Mouse (Mus musculus): ENCODE measurements around the gene Gdf7. TPM values are rescaled to one million over a fixed set of nuclear protein-coding genes. Genes with fewer than 3 reads are reported as not detected.
A peak's percentile ranks its signal among the peaks of the same experiment; 100 is the strongest.

Gdf7 gene
- polyA plus RNA-seq, 1 experiment from 2014 or later, result 0.80 TPM

DNA sequence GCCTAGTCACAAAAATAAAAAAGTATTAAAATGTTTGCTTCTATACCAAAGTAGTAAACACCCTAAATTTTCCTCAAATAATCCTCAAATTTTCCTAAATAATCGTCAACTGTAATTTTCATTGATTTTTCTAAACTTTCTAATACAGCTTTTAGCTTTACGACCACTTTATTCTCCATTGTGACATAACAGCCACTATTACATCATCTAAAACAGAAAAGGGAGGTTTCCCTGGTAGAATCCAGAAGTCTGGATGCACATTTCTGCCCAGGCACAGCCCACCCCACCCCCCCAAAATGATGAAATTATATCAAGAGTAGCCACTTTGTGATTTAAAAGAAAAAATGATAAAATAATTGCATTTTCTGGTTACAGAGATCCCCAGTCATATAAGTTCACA lies 5.6 kb downstream of the Gdf7 start:
- H3K9ac ChIP-seq (replicated peaks), result no peak overlapping the region
- no peak overlapping the region for H3K27ac ChIP-seq
- peaks cover 36% of the 10 kb centered on the region for H3K4me1 ChIP-seq (replicated peaks)
- peaks cover 83% of the 10 kb centered on the region for H3K27me3 ChIP-seq
- no peaks in the 10 kb centered on the region for H3K9me3 ChIP-seq
- no peak overlapping the region for H3K4me2 ChIP-seq
- H3K36me3 ChIP-seq, result no peaks in the 10 kb centered on the region
- H3K4me3 ChIP-seq (replicated peaks), result no peak overlapping the region
- WGBS, result 78% methylated on average over 2 of the region's 2 CpGs
- no peak for ATAC-seq (ENCODE audit: insufficient number of reproducible peaks, insufficient read depth, low FRiP score, low TSS enrichment, low read depth)

DNA sequence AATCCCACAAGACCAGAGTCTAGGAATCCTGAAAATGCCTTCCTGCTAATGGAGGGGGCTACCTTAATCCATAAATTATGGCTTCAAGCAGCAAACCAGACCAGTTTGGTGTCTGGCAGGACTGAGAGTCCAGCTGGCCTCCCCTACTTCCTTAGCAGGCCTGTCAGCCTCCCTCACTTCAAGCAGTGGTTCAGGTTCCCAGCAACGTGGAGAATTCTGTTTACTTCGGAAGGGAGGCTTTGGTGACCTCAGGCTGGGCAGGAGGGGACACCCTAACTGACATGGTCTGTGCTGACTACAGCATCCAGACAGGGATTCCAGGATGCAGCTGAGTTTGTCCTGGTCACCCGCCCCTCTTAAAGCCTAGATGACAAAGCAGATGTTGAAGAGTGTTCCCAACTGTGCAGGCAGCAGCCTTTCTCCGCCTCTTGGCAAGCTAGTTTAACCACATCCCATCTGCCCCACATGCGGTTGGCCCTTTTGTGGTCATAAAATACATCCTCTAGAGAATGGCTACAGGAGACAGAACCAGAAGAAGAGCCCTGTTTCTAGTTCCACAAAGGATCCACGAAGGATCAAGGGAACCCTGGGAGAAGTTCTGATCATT lies 6.3 kb downstream of the Gdf7 start:
- H3K27me3 ChIP-seq, result peaks cover 76% of the 10 kb centered on the region
- no peaks in the 10 kb centered on the region for H3K36me3 ChIP-seq
- 40% methylated on average over 6 of the region's 6 CpGs for WGBS
- no peak overlapping the region for H3K27ac ChIP-seq
- no peak overlapping the region for H3K4me2 ChIP-seq
- peaks cover 34% of the 10 kb centered on the region for H3K4me1 ChIP-seq (replicated peaks)
- H3K4me3 ChIP-seq (replicated peaks), result no peak overlapping the region
- H3K9ac ChIP-seq (replicated peaks), result no peak overlapping the region
- ATAC-seq (ENCODE audit: insufficient number of reproducible peaks, insufficient read depth, low FRiP score, low TSS enrichment, low read depth), result no peak
- no peaks in the 10 kb centered on the region for H3K9me3 ChIP-seq

DNA sequence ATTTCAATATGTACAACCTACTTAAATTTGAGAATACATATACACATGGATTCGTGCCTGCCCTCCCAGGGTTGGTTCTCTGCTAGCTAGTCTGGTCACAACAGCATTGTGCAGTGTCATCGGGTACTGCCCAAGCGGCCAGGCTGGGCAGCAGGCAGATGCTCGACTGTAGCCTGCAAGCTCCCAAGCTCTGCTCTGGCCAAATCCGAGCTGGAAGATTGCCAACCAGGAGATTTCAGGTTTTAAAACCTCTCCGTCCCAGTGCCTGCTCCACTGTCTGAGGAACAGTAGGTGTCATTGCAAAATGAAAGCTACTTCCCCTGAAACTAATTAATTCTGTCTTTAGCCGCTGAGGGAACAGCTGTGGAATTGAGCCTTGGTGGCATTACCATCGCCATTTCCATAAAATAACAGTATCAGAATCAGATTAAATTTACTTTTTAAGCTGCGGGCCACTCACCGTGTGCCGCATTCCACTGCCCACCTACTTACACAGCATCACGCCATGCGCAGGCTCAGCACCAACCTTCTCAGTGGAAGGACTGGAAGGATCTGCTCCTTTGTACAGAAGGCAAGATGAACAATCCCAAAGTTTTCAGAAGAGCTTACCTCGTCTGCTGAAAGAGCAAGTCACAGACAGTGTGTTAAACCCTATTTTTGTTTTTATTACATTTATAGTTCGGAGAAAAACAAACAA lies 10.4 kb downstream of the Gdf7 start:
- no peak overlapping the region for H3K4me2 ChIP-seq
- no peak overlapping the region for H3K27ac ChIP-seq
- peaks cover 14% of the 10 kb centered on the region for H3K4me1 ChIP-seq (replicated peaks)
- peaks cover 36% of the 10 kb centered on the region for H3K27me3 ChIP-seq
- H3K4me3 ChIP-seq (replicated peaks), result no peak overlapping the region
- ATAC-seq (ENCODE audit: insufficient number of reproducible peaks, insufficient read depth, low FRiP score, low TSS enrichment, low read depth), result peak; percentile 28; the same call in 1 of the 2 replicates
- H3K9ac ChIP-seq (replicated peaks), result no peak overlapping the region
- H3K36me3 ChIP-seq, result no peaks in the 10 kb centered on the region
- 64% methylated on average over 15 of the region's 15 CpGs for WGBS
- H3K9me3 ChIP-seq, result no peaks in the 10 kb centered on the region

DNA sequence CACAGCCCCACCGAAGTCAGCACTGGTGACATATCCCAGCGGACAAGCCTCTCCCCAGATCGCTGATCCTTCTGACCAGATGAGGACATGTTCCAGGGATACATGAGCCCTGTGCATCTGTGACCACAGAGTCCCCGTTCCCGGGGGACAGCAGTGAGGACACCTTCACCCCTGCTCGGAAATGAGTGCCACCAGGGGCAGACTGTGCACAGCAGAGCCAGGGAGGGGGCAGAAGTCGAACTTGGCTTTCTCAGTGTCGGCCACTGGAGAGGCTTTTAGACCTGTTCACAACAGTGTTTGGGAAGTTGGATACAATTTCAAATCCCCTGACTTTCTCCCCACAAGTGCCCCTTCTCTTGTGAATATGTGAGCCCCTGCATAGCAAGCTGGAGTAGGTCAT lies 12.3 kb downstream of the Gdf7 start:
- H3K36me3 ChIP-seq, result no peaks in the 10 kb centered on the region
- no peak overlapping the region for H3K4me2 ChIP-seq
- no peaks in the 10 kb centered on the region for H3K9me3 ChIP-seq
- peaks cover 14% of the 10 kb centered on the region for H3K4me1 ChIP-seq (replicated peaks)
- no peak for ATAC-seq (ENCODE audit: insufficient number of reproducible peaks, insufficient read depth, low FRiP score, low TSS enrichment, low read depth)
- no peak overlapping the region for H3K27ac ChIP-seq
- H3K27me3 ChIP-seq, result peaks cover 19% of the 10 kb centered on the region
- 82% methylated on average over 8 of the region's 8 CpGs for WGBS
- H3K4me3 ChIP-seq (replicated peaks), result no peak overlapping the region
- no peak overlapping the region for H3K9ac ChIP-seq (replicated peaks)

DNA sequence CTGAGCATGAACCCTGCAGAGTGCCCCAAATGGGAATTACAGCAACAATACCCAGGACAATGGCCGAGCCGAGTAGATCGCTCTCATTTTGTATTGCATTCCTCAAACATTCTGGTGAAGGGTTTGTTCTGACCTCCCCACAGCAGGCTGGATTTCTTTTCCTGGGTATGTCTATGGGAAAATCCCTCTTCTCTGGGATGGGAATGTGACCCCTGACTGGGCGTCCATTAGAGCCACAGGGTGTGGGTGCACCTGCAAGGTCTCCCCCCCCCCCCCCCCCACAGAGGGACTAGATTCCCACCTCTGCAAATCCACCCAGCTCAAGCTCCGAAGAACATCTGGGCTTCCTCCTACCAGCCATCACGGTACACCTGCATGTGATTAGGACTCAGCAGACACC lies 12.7 kb downstream of the Gdf7 start:
- Histone ChIP-seq H3K27me3 (peaks cover 15% of the 10 kb centered on the region), H3K4me2 (no peak overlapping the region), H3K27ac (no peak overlapping the region), H3K9ac (replicated peaks) (no peak overlapping the region), H3K4me3 (replicated peaks) (no peak overlapping the region), H3K4me1 (replicated peaks) (peaks cover 14% of the 10 kb centered on the region), H3K9me3 (no peaks in the 10 kb centered on the region), H3K36me3 (no peaks in the 10 kb centered on the region)
- 70% methylated on average over 6 of the region's 6 CpGs for WGBS
- ATAC-seq (ENCODE audit: insufficient number of reproducible peaks, insufficient read depth, low FRiP score, low TSS enrichment, low read depth), result peak; percentile 43; the same call in 1 of the 2 replicates

DNA sequence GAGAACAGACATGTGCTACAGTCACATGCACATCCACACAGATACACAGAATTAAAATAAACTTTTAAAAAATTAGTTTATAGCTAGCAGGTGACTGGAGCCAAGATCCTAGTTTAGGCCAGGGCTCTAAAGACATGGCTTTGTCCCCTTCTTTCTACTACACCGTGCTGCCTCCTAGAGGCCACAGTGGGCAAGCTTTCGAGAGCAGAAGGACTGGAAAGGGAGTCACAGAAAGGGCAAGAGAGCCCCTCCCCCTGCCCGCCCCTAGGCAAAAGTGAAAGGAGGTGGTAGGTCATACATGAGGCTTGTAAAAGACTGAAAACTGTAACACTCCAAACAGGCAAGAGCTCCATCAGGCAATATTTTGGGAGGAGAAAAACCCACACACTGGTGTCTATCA lies 13.8 kb downstream of the Gdf7 start:
- 64% methylated on average over 3 of the region's 3 CpGs for WGBS

DNA sequence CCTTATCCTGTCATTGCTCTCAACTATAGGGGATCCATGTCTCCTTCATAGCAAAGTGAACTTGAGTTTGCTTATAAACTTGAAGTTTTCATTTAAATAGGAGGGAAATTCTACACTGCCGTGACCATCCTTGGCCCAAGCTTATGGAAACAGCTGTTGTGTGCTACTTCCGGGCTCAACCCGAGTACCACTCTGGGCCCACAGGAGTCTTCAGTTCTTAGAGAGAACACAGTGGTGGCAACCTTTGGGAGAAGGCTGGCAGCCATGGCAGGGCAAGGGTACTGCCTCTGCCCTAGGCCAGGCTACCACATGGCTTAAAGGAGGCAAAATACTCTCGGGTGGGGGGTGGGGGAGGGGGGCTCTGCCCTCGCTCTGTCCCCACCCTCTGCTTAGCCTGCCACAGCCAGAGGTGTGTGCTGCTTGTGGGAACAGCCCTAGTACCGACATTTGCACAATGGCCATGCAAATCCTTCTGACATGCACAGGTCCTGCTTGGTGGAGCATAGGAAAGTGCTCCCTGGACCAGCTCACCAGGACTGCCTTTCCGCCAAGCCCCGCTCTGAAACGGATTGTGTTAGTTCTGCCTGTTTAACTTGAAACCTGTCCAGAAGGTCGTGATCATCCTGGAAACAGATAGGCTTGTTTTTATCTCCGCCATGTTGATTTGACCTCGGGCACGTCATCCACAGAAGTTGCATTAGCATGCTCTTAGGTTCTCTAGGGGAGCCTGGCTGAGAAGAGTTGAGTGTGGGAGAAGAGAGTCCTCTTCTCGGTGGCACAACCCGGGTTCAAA lies 20.3 kb downstream of the Gdf7 start:
- Histone ChIP-seq H3K4me3 (replicated peaks) (no peak overlapping the region), H3K27ac (no peak overlapping the region), H3K4me1 (replicated peaks) (no peaks in the 10 kb centered on the region), H3K36me3 (peaks cover 19% of the 10 kb centered on the region; the same call in 1 of the 2 replicates), H3K4me2 (no peak overlapping the region), H3K9ac (replicated peaks) (no peak overlapping the region), H3K27me3 (no peaks in the 10 kb centered on the region), H3K9me3 (no peaks in the 10 kb centered on the region)
- WGBS, result 84% methylated on average over 15 of the region's 15 CpGs
- ATAC-seq (ENCODE audit: insufficient number of reproducible peaks, insufficient read depth, low FRiP score, low TSS enrichment, low read depth), result no peak; the same call in 1 of the 2 replicates

More for the DNA sequence above, 13.8 kb downstream of the Gdf7 start:
- Histone ChIP-seq H3K27ac (no peak overlapping the region), H3K4me2 (no peak overlapping the region), H3K9ac (replicated peaks) (no peak overlapping the region), H3K9me3 (no peaks in the 10 kb centered on the region), H3K4me1 (replicated peaks) (peaks cover 14% of the 10 kb centered on the region), H3K36me3 (peaks cover 5% of the 10 kb centered on the region; the same call in 1 of the 2 replicates), H3K27me3 (peaks cover 7% of the 10 kb centered on the region), H3K4me3 (replicated peaks) (no peak overlapping the region)
- no peak for ATAC-seq (ENCODE audit: insufficient number of reproducible peaks, insufficient read depth, low FRiP score, low TSS enrichment, low read depth)

DNA sequence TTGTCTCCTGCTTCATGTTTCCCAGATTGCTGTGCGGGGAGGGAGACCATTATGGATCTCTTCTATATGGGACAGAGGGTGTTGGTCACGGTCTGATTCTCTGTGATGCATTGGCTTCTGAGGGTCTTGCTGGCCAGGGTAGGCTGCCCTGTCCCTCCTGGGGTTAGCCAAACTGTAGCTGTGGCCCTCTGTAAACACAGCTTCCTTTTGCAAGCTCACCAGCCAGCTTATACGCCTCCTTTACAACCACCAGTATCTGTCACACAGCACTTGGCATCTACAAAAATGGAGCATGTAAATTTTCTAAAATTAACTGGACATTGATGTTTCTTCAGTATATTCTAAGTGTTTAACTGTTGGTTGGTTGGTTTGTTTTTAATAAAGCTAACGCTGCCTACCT lies 26.3 kb downstream of the Gdf7 start:
- Histone ChIP-seq H3K9me3 (no peaks in the 10 kb centered on the region), H3K27ac (no peak overlapping the region), H3K4me3 (replicated peaks) (no peak overlapping the region), H3K4me2 (no peak overlapping the region), H3K9ac (replicated peaks) (no peak overlapping the region), H3K36me3 (0 out of 2 replicates have a peak, but pooled peaks cover 6% of the 10 kb centered on the region), H3K27me3 (no peaks in the 10 kb centered on the region), H3K4me1 (replicated peaks) (no peaks in the 10 kb centered on the region)
- ATAC-seq (ENCODE audit: insufficient number of reproducible peaks, insufficient read depth, low FRiP score, low TSS enrichment, low read depth), result no peak
- WGBS, result 89% methylated on average over 4 of the region's 4 CpGs

DNA sequence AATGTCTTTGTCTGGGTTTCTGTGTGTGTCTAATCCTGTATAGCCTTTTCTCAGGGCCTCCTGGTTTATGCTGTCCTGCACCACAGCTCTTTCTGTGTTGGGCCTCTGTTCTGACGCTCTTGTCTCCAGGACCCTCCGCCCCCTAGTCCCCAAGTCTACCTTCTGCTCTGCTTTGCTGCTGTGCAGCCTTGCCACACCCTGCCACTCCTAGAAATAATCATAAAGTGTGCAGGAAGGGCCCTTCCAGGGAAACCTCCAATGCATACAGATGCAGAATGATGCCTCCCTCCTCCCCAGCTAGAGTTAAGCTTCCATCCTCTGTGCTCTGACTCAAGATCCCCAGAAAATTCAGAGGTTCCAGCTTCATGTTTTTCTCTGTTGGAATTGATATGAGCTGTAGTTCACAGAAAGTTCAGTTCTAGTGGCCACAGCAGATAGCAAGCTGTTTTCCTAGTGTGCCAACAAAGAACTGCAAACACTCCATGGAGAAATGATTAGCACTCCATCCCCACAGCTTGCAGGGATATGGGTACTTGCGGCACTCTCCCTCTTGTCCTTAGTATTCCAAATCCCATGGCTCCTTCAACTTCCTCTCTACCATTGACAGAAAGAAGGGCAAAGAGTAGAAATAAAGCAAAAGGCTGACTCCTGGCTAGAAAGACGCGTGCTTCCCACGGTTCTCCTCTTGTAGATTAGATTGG lies 28.1 kb downstream of the Gdf7 start:
- 92% methylated on average over 6 of the region's 6 CpGs for WGBS
- no peak for ATAC-seq (ENCODE audit: insufficient number of reproducible peaks, insufficient read depth, low FRiP score, low TSS enrichment, low read depth)
- H3K36me3 ChIP-seq, result 0 out of 2 replicates have a peak, but pooled peaks cover 5% of the 10 kb centered on the region
- no peaks in the 10 kb centered on the region for H3K27me3 ChIP-seq
- H3K4me2 ChIP-seq, result no peak overlapping the region
- no peak overlapping the region for H3K27ac ChIP-seq
- no peak overlapping the region for H3K4me3 ChIP-seq (replicated peaks)
- H3K9me3 ChIP-seq, result no peaks in the 10 kb centered on the region
- no peak overlapping the region for H3K9ac ChIP-seq (replicated peaks)
- H3K4me1 ChIP-seq (replicated peaks), result no peaks in the 10 kb centered on the region

DNA sequence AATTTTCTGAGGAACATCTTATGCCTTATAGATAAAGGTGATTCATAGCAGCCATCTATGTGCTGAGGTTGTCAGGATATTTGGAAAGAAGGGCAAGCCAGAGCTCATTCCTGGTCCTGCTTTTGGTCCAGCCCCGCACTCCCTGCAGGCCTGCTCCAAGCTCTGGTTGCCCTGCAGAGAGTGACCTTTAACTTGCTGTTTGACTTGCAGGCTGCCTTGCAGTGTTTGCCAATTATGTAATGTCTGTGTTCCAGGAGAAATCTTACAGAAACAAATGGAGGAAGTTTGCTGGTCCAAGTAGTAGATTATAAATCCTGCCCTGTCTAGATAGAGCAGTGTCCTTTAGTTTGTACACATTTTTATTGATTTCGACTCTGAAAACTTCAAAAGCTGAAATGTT lies 30.3 kb downstream of the Gdf7 start:
- Histone ChIP-seq H3K27me3 (no peaks in the 10 kb centered on the region), H3K36me3 (0 out of 2 replicates have a peak, but pooled peaks cover 7% of the 10 kb centered on the region), H3K4me3 (replicated peaks) (no peak overlapping the region), H3K4me1 (replicated peaks) (no peaks in the 10 kb centered on the region), H3K9me3 (no peaks in the 10 kb centered on the region), H3K9ac (replicated peaks) (no peak overlapping the region), H3K4me2 (no peak overlapping the region), H3K27ac (no peak overlapping the region)
- WGBS, result 94% methylated on average over 2 of the region's 2 CpGs
- ATAC-seq (ENCODE audit: insufficient number of reproducible peaks, insufficient read depth, low FRiP score, low TSS enrichment, low read depth), result no peak

DNA sequence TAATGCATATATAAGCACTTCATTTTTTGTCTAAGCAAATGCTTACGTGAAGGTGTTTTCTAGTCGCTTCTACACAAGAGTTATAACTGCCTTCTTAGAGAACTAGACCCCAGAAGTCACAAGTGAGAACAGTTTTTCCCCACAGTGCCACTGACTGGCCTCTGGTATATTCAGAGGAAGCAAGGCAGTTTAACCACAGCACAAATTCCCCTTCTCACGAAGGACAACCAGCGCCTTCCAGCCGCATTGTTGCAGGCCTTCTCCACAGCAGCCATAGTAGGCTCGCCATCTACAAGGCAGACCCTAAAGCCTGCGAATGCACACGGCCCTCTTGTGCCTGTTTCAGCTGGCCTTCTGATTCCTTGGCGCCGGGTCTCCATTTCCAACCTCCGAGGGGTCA lies 32.1 kb downstream of the Gdf7 start:
- Histone ChIP-seq H3K9ac (replicated peaks) (no peak overlapping the region), H3K9me3 (no peaks in the 10 kb centered on the region), H3K4me1 (replicated peaks) (no peaks in the 10 kb centered on the region), H3K4me3 (replicated peaks) (no peak overlapping the region), H3K27ac (no peak overlapping the region), H3K36me3 (0 out of 2 replicates have a peak, but pooled peaks cover 7% of the 10 kb centered on the region), H3K27me3 (no peaks in the 10 kb centered on the region), H3K4me2 (no peak overlapping the region)
- WGBS, result 92% methylated on average over 11 of the region's 11 CpGs
- ATAC-seq (ENCODE audit: insufficient number of reproducible peaks, insufficient read depth, low FRiP score, low TSS enrichment, low read depth), result no peak
